Mouse (Mus musculus): ENCODE measurements around the gene Tbx18.
A peak's percentile ranks its signal among the peaks of the same experiment; 100 is the strongest.

The Tbx18 gene

DNA sequence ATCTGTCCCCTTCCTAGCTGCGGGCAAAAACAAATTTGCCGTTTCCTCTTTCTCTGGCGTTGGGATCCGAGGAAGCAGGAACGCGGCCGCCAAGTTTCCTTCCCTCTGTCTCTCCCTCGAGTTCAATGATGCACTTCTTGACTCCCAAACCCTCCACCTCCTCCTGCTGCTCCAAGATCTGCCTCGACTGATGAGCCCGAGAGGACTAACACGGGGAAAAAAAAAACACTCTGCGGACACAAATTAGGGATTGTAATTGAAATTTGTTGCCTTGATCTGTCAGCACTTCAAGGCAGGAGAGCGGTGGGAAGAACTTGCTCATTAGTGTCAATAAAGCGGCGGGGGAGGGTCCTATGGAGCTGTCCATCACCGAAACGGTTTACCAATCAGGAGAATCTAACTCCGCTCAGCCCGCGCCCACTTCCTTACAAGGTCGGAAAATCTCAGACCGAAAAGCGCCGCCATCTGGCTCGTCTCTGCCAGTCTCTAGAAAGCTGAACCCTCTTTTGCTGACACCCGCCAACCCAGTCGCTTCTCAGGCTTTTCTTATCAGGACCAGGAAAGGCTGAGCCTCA, at the start of gene Tbx18:
Gene Tbx18, minus strand, starts transcription at position 300 of the 575 bp plus-strand sequence.
- no peak for DNase-seq

DNA sequence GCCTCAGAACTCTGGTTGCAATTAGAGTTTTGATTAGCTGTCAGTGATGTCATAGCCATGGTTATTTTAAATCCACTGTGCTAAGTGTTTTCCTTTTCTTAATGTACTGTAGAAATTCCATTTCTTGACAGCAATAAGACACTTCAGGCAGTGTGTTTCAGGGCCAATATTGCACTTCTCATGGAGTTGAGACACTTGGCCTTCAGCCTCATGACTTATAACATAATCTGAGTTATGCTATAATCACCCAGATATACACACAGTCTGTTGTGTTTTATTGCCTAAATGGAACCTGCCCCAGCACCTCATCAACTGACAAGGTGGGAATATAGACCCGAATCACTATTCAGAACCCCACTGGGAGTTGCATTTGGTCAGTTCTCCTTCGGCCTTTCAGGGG, 42.9 kb upstream of the Tbx18 start:
- DNase-seq: no peak

DNA sequence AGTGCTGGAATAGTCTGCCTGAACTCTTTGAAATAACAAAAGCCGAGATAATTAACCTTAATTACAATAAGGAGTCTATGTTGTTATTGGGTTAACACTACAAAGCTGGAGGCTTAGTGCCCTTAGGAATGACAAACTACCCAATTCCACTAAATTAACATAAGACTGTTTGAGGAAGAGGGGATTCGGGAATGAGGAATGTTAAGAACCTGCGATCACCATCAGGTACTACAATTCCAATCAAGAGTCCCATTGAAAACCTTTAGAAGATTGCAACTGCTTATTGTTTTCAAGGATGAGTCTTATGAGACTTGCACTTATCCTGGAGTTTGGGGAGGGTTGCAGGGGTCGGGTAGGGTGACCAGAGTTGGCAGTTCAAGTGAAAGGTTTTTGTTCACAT, 24.6 kb upstream of the Tbx18 start:
- no peak for DNase-seq

DNA sequence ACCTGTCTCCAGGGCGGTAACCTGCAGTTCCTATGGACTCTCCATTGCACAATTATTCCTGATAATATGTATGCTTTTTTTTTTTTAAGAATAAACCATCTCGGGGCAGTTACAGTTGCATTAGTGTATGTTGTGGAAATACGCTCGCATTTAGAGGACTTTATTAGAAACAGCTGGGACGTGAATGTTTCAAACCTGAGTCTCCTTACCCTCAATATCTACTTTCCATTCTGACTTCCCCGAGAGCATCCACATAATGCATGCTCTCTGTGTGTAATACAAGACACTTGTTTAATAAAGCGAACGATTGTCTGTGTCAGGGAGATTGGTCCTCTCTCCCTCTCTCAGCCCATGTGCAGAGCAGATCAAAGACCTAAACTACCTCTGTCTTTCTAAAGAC, 10.5 kb upstream of the Tbx18 start:
- no peak for DNase-seq

DNA sequence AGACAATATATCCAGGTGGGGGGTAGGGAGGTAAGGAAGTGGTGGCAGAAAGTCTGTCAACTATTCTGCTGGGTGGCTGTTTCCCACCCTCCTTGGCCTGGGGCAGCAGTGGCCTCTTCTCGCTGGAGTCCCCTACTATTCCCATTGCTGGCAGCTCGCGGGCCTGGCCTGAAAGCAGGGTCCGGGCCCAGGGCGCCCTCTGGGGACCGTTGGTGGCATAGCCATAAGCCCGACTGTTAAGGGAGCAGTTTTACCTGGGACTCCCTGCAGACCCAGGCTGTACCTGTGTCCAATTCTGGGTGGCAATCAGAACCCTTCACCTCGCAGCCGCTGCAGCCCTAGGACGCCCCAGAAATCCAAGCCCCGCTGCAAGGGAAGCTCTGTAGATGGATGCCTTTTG, 9.6 kb upstream of the Tbx18 start:
- DNase-seq: peak; percentile 60

DNA sequence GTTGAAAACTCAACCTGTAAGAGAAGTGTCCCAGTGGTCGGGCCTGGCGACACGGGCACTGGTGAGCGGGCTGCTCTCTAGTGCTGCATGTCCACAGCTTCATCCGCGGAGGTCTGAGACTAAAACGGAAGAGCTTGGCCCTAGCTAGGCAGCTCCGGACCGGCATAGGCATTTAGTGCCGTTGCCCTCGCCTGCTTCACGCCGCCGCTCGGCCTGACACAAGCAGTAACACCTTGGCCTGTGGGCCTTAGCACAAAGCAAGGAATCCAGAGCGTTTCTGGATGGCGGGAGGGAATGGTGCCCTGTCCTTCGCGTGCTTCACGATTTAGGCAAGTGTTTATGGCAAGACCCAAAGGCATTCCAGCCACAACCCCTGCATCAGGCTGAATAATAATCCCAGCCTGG, 9.2 kb upstream of the Tbx18 start:
- no peak for DNase-seq

DNA sequence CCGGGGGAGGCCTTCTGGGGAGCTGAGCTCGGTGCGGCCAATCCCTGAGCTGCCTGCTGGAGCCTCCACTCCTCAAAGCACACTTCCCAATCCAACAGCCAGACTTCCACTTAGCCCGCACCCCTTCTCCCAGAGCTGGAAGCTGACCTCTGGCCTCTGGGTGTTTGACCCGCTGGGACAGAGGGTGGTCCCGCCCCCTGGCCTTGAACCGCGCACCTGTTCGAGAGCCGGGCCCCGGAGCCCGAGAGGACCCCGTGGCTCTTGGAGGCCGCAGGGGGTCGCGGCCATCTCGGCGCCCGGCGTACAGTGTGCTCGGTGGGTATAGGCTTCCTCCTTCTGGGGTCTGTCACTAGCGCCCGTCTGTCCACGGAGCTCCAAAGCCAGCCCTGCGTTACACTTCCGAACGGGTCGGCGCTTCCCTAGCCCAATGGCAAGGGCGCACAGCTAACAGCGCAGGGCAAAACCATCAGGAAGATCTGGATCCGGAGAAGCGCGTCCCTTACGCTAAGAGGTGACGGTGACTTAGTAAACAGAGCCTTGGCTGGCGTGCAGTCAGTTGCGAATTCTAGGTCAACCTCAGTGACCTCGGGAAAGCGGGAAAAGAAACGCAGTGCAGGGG, 8.6 kb upstream of the Tbx18 start:
- no peak for DNase-seq

DNA sequence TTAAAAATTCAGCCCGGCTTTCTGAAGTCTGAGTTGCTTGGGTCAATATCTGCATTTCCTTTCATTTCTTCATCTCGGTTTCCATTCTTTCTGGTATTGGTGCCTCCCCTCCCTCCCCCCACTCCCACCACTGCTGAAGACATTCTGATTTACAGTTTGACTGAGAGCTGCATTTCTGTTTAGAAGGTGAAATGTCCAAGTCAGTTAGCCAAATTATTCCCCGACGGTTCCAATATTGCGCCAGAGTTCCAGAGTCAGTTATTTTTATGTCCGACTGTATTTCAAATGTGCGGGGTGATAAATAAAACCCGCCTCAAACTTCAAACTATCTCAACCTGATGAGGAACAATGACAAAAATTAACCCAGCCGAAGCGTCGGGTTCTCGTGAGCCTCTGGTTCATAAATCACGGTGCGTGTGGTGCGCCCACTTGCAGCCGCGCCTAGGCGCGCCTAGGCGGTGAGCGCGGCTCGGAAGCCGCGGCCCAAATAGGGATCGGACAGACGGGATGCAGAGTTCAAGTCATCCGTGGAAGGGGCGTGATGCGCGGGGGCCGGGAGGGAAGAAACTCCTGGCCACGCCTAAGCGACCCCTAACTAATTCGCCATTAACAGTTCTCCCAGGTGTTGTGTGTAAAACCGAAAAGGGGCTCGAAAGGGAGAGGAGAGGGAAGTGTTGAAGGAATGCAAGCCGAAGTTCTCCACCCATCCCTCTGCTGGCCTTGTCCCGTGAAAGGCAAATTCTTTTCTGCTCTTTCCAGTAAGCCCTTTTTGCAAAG, 7.9 kb upstream of the Tbx18 start:
- no peak for DNase-seq

DNA sequence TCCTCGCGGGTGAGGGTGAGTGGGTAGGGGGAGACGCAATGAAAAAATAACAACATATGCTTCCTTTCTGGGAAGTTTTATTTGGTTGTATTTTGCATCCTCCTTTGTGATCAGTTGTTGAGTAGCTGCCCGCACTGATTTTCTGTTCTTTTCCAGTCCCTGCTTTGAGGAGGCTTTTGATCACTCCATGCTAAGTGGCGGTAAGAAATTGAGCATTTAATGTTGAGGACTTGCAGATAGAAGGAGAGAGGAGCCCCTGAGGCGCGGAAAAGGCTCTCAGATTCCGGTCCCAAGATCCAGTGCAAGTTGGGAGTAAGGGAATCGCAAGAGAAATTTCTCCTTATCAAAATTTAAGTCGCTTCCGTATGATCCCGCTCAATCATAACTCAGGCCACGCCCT, 7.1 kb upstream of the Tbx18 start:
- no peak for DNase-seq

DNA sequence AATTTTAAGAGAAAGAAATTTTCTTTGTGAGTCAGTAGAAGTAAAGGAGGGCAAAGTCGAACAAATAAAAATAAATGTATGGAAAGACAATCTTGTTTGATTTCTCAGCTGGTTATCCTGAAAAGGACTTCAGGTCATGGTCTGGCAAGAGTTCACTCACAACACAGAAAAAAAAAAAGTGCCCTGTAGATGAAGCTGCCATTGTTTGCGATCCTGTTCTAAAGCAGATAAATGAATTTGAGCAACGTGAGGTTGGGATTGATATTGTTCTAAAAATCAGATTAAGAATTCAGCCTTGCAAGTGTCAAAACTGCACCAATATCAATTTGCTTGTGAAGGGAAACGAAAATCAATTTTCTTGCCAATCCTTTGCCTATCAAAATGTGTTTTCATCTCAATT, 6.2 kb upstream of the Tbx18 start:
- no peak for DNase-seq

DNA sequence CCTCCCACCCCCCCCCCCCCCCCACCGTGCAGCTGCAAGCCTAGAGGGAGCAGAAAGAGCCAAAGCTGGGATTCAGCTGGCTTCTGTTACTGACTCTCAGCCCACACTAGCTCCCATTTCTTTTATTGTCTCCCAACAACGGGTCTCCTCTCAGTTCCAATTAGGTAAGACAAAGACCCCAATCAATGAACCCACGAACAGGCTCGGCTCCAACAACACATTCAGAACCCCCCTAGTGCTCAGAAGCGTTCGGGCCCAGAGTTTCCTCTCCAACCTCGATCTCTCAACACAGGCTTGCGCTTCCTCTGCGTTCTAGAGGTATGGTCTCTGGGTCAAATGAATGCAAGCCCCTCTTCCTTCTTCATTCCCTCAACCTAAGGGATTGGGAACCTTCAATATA, 4.0 kb upstream of the Tbx18 start:
- DNase-seq: no peak

DNA sequence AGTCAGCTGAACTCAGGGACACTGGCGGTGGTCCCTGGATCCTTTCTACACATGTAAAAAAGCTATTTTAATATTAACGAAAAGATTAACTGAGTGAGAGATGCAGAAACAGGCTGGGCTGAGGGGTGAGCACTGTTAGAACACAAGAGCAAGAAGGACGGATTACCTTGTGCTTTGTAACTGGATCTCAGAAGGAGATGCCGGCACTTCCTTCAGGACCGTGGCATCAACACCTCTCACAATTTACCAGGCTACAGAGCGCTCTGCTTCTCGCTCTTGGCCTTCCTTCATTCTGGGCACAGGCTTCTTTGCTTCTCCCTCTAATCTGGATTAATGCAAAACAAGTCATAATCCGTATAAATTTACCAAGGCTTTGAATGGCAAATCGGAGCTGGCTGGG, 3.6 kb upstream of the Tbx18 start:
- DNase-seq: no peak

DNA sequence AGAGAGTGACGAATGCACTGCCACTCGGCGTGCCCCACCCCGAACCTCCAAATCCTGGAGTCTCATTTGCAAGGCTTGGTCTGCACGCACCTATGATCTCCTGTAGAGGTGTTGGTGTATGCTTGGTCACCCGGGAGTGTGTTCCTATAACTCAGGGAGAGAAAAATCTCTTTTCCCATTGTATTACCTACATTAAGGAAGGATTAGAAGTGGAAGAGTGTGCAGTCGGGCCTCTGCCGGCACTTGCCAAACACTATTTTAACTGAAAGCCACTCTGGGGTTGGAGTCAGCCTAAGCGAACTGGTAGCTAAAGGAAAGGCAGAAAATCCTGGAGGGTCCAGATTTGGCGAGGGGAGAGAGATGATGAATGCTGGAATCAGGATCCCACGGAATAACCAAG, 2.7 kb upstream of the Tbx18 start:
- no peak for DNase-seq

DNA sequence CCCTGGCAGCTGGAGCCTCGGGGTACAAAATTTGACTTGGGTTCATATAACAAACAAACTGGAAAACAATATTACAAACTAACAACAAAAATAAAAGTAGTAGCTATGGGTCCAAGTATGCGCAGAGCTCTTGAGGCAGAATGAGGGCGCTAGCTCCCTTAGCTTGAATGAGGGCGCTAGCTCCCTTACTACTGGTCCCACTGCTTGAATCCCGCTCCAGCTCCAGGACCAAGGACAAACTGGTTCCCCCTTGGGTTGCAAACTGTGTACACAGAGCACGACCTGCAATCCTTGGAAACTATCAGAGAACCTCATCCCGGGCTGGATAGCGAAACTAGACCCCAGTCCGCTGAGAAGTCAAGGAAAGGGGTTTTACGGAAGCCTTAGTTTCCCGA, 2.2 kb upstream of the Tbx18 start:
- DNase-seq: no peak

DNA sequence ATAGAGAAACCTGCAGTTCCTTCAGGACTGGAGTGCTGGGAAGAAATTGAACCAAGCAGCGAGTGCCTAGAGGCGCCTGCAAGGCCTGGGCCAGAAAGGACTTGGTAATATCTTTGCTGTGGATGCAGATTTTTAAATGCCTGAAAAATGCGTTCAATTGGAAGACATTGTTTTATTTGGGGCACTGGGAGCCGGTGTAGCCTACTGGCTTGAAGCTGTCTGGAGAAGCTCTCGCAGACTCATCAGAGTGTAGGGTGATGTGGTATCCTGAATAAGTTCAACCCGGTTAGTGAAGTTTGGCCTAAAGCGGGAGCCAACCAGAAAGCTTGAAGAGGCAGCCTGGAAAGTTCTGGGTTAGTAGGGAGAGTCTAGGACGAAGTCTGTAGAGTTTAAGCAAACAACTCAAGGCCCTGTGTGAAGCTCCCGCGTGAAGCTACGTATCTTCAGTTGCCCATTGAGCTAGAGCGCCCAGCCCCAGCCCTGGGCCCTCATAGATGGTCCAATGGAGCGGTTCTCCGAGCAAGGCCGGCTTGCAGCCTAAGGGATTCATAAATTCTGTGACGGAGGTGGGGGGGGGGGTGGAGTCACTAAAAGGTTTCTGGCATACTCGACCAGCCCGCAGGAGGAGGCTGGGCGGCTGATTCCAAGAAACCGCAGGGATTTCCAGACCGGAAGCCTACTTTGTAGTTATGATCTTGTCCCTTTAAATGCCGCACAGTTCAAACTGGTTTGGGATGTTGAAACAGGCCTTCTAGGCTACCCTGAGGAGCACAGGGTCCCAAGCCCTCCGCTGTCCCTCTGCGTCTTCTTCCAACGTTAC, 1.6 kb upstream of the Tbx18 start:
- DNase-seq: no peak

DNA sequence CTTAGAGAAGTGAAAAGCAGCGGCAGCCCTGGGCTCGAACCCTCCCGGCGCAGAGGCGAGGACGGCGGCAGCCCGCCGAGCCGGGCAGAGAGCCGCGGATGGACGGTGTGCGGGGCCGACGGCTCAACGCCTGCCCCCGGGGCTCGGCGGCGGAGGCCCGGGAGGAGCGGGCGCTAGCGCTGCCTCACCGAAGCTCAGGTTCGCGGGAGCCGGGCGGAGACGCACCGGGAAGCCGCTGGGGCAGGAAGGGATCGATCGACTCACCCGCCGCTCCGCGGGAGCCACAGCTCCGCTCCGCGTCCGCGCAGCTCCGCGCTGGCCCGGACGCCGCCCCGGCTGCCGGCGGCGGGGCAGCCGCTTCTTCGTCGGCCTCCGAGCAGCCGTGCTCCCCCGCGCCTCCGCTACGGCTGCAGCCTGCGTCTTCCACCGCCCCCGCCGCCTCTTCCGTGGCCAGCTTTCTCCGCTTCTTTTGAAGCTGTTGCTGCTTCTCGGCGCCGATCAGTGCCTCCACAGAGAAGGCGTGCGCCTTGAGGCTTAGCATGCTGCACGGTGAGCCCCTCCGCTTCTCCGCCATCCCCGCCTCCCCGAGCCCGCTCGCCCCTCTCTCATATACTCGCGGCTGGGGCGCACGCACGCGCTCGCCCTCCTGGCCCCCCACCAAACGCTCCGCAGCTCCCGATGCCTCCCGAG, 644 bp downstream of the Tbx18 start:
- DNase-seq: no peak

DNA sequence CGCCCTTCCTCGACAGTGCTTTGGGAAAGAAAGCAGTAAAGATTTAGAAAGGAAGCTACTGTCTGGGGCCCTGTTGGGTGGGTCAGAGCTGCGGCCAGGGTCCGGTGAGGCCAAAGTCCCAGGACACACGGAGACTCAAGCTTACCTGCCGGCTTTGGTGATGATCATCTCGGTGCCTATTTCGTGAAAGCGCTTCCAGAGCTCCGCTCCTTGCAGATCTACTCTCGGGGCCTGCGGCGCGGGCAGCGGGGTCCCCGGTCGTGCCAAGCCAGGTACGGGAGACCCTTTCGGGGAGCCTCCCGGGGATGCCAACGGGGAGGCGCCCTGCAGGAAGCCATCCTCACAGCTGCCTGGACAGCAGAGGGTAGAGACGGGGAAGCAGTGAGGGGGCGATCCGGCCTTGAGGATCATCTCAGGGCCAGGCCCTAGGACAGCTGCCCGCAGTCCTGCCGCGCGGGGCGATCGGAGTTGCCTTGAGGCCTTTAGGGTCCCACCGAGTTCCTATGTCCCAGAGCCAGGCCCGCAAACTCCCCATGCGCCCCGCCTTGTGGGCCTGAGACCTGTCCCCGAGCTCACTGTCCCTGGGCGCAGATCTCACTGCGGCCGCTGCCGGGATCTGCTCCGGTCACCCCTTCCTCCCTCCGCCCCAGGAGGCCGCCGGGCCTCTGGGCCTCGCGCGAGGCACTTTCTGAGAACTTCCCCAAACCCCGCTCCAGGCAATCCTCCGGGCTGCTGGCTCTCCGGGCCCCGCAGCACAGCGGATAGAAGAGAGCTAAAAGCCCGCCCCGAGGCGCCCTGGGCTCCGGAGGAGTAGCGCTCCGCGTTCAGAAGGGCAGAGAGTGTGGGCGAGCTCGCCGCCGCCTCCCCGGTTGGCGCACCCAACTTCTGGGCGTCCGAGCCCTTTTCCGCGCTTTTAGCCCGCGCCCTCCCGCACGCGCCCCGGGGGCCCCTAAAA, 1.5 kb downstream of the Tbx18 start:
- DNase-seq: no peak

DNA sequence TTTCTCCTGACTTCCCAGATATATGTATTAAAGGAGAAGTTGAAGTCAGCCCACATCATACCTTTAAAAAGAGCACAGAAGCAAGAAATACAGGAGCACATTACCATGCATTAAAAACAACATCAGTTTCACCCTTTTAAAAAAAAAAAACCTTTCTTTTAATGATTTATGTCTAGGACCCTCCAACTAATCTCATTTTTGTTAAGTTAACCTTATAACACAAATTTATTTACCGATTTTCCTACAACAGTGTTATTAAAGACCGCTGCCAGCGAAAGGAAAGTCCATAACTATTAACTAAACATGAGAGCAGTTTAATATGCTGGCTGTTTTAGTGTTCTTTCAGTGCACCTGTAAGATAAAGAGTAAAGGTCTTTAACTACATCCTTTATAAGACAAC, 3.0 kb downstream of the Tbx18 start:
- no peak for DNase-seq

DNA sequence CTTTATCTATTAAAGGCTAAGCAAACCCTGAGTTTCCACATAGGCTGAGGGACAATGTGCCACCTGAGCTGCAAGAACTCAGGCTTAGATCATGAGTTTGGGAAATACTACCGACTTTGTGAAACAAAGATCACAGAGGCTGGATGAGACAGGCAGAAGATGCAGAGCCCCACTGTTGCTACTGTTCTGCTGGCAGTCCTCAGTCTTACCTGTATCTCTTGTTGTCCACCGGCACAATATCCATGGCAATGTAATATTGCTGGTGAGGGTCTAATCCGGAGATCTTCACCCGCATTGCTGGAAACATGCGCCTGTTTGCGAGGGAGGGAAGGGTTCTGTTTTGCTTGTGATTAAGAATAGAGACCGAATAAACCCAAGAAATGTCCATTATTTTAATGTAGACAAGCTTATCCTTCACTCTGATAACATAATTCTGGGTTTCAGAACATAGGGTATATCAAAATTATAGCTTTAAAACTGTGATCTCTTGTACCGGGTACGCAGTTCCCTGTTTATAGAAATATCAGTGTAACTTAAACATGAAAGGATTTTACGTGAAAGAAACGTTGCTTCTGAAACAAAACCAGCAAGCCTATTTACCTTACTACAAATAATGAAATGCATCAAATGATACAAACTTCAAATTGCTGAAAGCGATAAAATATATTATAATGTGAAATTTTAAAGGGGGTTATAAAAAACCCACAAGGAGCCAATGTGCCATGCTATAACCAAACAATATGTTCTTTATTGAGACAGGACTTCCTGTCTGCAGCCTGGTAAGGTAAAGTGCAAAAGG, 3.7 kb downstream of the Tbx18 start:
- DNase-seq: no peak

DNA sequence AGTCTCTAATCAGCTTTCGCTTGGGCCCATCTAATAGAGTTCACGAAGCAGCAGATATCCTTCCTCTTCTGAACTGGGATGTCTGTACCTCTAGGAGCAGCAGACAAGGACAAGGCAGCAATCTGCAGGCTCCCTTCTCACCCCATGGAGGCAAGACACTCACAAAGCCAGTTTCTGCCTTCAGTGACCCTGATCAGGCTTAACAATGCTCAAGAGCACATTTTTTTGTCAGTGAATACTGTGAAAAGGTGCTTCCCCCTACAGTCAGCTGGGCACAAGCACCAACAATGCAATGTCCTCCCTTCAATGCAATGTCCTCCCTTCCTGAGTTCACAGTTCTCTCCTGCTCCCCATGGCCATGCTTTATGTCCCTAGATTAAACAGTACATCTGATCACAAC, 9.3 kb downstream of the Tbx18 start:
- DNase-seq: no peak

DNA sequence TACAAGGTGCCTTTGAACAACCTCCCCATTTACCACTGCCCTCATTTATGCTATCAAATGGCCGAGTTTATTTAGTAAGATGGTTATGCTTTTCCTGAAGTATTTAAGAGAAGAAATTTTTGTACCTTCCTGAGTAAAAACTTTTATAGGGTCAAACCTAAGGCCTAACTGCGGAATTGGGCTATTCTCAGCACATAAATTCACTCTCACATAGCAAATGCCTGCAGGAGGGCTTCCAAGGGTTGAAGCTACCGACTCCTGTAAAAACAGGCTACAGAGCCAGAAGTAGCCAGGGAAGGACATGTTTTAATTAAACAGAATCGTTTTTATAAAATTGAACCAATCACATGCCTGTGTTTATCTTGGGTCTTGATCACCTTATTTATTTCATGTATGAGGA, 20.7 kb downstream of the Tbx18 start:
- DNase-seq: no peak

Measured in right cerebral cortex, postnatal 14 days (tissue).